Mouse (Mus musculus) limb, embryonic 11.5 days (tissue): ENCODE results near the gene Erbb2. TPM values are rescaled to one million over a fixed set of nuclear protein-coding genes. Genes with fewer than 3 reads are reported as not detected.

ENCODE experiments used
- ATAC-seq: fragments of 200-750 bp; cut with Nextera tagmentation; 2 replicates; pipeline ENCODE4 v1.8.0; 2017; ENCODE audit warnings: low read depth; ENCODE audit not compliant: insufficient number of reproducible peaks, low FRiP score, low TSS enrichment
- DNase-seq: peaks from one replicate; pipeline ENCODE4 v3.0.0-alpha.2; 2015; ENCODE audit warnings: low spot score
- H3K27ac ChIP-seq: fragments of 300-500 bp; sonication (generic); replicated peaks from 2 replicates; pipeline ENCODE4 v1.5.1; 2014; ENCODE audit warnings: low read depth, mild to moderate bottlenecking, low read length
- H3K27me3 ChIP-seq: fragments of 300-500 bp; sonication (generic); 2 replicates; pipeline ENCODE4 v1.6.1; 2014; ENCODE audit warnings: mild to moderate bottlenecking, low read length, mixed read lengths; ENCODE audit not compliant: control insufficient read depth, insufficient read depth
- H3K36me3 ChIP-seq: fragments of 300-500 bp; sonication (generic); 2 replicates; pipeline ENCODE4 v1.6.1; 2014; ENCODE audit warnings: mild to moderate bottlenecking, low read length, moderate library complexity, mixed read lengths; ENCODE audit not compliant: control insufficient read depth, insufficient read depth
- H3K4me1 ChIP-seq: fragments of 300-500 bp; sonication (generic); 2 replicates; pipeline ENCODE4 v1.6.1; 2014; ENCODE audit warnings: low read length, mixed read lengths; ENCODE audit not compliant: control insufficient read depth, insufficient read depth
- H3K4me2 ChIP-seq: fragments of 300-500 bp; sonication (generic); 2 replicates; pipeline ENCODE4 v1.6.1; 2014; ENCODE audit warnings: low read depth, mild to moderate bottlenecking, moderate library complexity; ENCODE audit not compliant: severe bottlenecking
- H3K4me3 ChIP-seq: fragments of 300-500 bp; sonication (generic); 2 replicates; pipeline ENCODE4 v1.5.1; 2014; ENCODE audit warnings: low read depth, low read length
- H3K9ac ChIP-seq: fragments of 300-500 bp; sonication (generic); 2 replicates; pipeline ENCODE4 v1.6.1; 2014; ENCODE audit warnings: mild to moderate bottlenecking, low read length
- H3K9me3 ChIP-seq: fragments of 300-500 bp; sonication (generic); 2 replicates; pipeline ENCODE4 v1.6.1; 2016; ENCODE audit warnings: low read length; ENCODE audit not compliant: control insufficient read depth
- WGBS: fragments of 180-500 bp; shearing (Covaris S2); extraction: QIAGEN DNeasy Blood & Tissue Kit; methylation state at CpG from one replicate; pipeline ENCODE4 v1.1.7; 2014; 5-methylcytosine and 5-hydroxymethylcytosine counted together
- polyA plus RNA-seq: library from polyadenylated mRNA; unstranded; fragments of >200 nt; fragmentation: Nextera tagmentation; extraction: Ambion mirVana; gene quantifications from 2 replicates; pipeline ENCODE4 v1.2.1, GENCODE M21; 2014

Erbb2 gene
- polyA plus RNA-seq, 1 experiment from 2014 or later = 29.6 TPM

DNA sequence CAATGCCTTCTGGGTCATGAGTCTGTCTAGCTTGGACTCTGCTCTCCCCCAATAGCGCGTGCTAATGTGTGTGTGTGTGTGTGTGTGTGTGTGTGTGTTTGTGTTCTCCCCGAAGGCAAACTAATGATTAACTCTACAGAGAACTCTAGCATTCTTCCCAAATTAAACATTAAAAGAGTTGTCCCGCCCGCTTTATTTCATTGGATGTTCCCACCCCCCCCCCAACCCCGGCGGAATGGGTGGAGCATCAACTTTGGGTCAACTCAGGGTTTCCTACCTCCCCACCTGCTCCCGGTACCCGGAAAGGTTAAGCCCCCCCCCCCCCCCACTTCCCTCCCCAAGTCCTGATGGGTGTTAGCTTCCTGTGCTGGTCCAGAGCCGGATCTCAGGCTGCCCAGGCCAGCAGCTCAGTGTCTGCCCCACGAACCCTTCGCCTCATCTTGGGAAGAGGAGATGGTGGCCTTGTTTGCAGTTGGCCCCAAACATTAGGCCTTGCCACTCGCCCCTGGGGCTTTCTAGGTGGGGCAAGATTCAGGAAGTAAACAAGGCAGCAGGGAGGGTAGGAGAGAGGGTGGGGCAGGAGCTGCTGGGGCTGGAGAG is 36.0 kb downstream of the Erbb2 start:
- 43% methylated on average over 13 of the region's 13 CpGs for WGBS
- no peaks in the 10 kb centered on the region for H3K9me3 ChIP-seq

GRCm38 (mm10) chr11:98449419-98449818 is 37.1 kb downstream of the Erbb2 start:
- no peak overlapping the region for H3K27ac ChIP-seq
- H3K4me2 ChIP-seq = no peak overlapping the region
- DNase-seq (no peak), ATAC-seq (no peak)
- no peaks in the 10 kb centered on the region for H3K36me3 ChIP-seq
- peaks cover 5% of the 10 kb centered on the region; the same call in 1 of the 2 replicates for H3K4me1 ChIP-seq
- H3K9me3 ChIP-seq = no peaks in the 10 kb centered on the region
- H3K27me3 ChIP-seq = peaks cover 14% of the 10 kb centered on the region; the same call in 1 of the 2 replicates
- no peak overlapping the region for H3K4me3 ChIP-seq
- WGBS = 89% methylated on average over 3 of the region's 3 CpGs
- H3K9ac ChIP-seq = no peak overlapping the region

More for the DNA sequence above, 36.0 kb downstream of the Erbb2 start:
- DNase-seq (no peak), ATAC-seq (no peak)
- no peaks in the 10 kb centered on the region for H3K36me3 ChIP-seq
- H3K4me3 ChIP-seq = no peak overlapping the region
- H3K4me2 ChIP-seq = no peak overlapping the region; the same call in 1 of the 2 replicates
- no peak overlapping the region for H3K27ac ChIP-seq
- H3K27me3 ChIP-seq = peaks cover 14% of the 10 kb centered on the region; the same call in 1 of the 2 replicates
- H3K9ac ChIP-seq = no peak overlapping the region
- H3K4me1 ChIP-seq = peaks cover 5% of the 10 kb centered on the region; the same call in 1 of the 2 replicates

DNA sequence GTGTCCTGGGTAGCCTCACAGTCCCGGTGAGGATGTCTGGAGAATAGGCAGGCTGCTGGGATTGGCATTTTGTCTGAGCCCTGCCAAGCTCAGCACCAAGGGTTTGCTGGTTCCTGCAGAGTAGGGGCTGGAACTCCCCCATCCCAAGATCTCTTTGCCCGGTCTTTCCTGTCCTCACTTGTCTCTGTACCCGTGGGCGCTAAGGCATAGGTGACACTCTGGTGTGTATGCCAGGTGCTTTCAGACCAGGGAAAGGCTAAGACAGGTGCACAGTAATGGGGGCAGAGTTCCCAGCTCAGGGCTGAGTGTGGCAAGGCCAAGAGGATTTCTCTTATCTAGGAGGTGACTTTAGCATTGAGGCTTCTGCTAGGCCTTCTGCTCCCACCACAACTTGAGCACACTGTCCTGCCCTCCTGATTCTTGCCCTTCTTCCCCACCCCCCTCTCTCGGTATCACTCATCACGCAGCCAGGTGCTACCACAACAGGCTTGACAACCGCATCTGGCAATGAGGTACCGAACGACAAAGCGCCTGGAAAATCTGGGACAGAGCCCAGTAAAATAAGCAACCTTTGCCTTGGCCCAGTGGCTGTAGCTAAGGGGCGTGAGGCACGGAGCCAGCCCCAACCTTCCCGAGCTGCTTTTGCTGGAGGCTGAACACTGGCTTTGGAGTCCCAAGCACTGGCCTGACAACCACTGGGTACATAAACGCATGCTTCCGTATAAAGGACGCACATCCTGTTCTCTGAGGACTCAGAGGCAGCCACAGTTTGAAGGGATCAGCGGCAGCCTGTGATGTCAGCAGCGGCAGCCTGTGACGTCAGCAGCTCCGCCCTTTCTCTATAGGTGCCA is 37.9 kb downstream of the Erbb2 start:
- Histone ChIP-seq H3K4me3 (no peak overlapping the region), H3K27me3 (peaks cover 14% of the 10 kb centered on the region; the same call in 1 of the 2 replicates), H3K27ac (no peak overlapping the region), H3K4me1 (peaks cover 5% of the 10 kb centered on the region; the same call in 1 of the 2 replicates), H3K9ac (no peak overlapping the region), H3K36me3 (no peaks in the 10 kb centered on the region), H3K4me2 (no peak overlapping the region), H3K9me3 (no peaks in the 10 kb centered on the region)
- DNase-seq (no peak), ATAC-seq (no peak)
- WGBS = 87% methylated on average over 20 of the region's 20 CpGs

DNA sequence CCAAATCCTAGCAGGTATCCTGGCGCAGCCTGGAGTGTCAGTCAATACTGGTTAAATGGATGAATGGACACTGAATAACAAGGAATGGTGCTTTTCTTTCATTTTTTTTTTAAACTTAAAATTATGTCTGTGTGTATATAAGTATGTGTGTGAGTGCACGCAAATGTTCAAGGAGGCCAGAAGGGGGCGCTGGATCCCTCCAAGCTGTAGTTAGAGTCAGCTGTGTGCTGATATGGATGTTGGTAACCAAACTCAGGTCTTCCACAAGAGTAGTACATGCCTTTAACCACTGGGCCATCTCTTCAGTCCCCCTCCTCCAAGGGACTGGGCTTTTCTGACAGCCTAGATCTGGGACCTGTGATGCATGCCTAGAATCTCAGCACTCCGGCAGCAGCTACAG is 43.2 kb downstream of the Erbb2 start:
- ATAC-seq (no peak), DNase-seq (no peak)
- H3K4me2 ChIP-seq = no peak overlapping the region
- no peak overlapping the region for H3K9ac ChIP-seq
- no peaks in the 10 kb centered on the region for H3K9me3 ChIP-seq
- 82% methylated on average over 4 of the region's 4 CpGs for whole genome bisulfite sequencing
- H3K4me3 ChIP-seq = no peak overlapping the region
- H3K27me3 ChIP-seq = peaks cover 22% of the 10 kb centered on the region
- H3K4me1 ChIP-seq = peaks cover 3% of the 10 kb centered on the region; the same call in 1 of the 2 replicates
- no peaks in the 10 kb centered on the region for H3K36me3 ChIP-seq
- no peak overlapping the region for H3K27ac ChIP-seq

DNA sequence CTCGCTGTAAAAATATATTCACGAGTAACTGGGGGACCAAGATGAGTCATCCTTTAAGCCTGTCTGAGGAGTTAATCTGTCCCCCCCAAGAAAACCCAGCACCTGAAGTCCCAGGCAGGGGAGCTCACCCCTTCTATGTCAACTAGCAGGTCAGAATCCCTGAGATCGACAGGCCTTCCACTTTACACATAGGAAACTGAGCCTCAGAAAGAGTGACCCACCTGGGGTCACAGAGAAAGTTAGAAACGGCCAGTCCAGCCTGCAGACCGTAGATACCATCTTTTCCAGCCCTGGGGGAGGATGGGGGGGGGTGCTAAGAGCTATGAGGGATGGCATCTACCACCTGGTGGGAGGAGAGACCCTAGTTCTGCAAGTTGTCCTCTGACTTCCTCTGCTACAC is 44.3 kb downstream of the Erbb2 start:
- H3K4me2 ChIP-seq = no peak overlapping the region
- no peak overlapping the region for H3K27ac ChIP-seq
- no peak overlapping the region for H3K4me3 ChIP-seq
- 80% methylated on average over 5 of the region's 5 CpGs for WGBS
- H3K9me3 ChIP-seq = no peaks in the 10 kb centered on the region
- peaks cover 23% of the 10 kb centered on the region for H3K27me3 ChIP-seq
- no peak for DNase-seq
- no peak overlapping the region for H3K9ac ChIP-seq
- no peaks in the 10 kb centered on the region for H3K36me3 ChIP-seq
- no peak for ATAC-seq
- H3K4me1 ChIP-seq = peaks cover 3% of the 10 kb centered on the region; the same call in 1 of the 2 replicates

DNA sequence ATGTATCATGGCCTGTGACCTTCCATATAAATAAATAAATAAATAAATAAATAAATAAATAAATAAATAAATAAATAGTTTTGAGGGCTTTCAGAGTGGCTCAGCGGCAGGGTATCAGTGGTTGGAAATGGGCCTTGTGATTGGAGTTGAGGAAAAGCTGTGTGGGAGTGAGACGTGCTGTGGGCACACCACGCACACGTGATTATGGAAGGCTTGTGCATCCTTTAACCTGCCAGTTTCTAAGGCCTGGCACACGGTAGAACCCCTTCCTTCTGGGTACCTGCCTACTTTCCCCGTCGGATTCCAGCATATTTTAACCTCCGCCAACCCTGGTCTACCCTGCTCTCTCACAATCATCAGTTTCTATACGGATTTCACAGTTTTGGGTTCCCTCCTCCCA is 44.7 kb downstream of the Erbb2 start:
- WGBS = 25% methylated on average over 9 of the region's 9 CpGs
- H3K4me1 ChIP-seq = peaks cover 3% of the 10 kb centered on the region; the same call in 1 of the 2 replicates
- ATAC-seq (0 out of 2 replicates have a peak, but pooled peaks have one; percentile 5), DNase-seq (no peak)
- H3K27me3 ChIP-seq = peaks cover 23% of the 10 kb centered on the region
- no peaks in the 10 kb centered on the region for H3K36me3 ChIP-seq
- H3K4me3 ChIP-seq = peak overlapping the region; percentile 48
- peak overlapping the region; percentile 80 for H3K4me2 ChIP-seq
- no peaks in the 10 kb centered on the region for H3K9me3 ChIP-seq
- H3K9ac ChIP-seq = peak overlapping the region; percentile 34; the same call in 1 of the 2 replicates
- H3K27ac ChIP-seq = no peak overlapping the region

DNA sequence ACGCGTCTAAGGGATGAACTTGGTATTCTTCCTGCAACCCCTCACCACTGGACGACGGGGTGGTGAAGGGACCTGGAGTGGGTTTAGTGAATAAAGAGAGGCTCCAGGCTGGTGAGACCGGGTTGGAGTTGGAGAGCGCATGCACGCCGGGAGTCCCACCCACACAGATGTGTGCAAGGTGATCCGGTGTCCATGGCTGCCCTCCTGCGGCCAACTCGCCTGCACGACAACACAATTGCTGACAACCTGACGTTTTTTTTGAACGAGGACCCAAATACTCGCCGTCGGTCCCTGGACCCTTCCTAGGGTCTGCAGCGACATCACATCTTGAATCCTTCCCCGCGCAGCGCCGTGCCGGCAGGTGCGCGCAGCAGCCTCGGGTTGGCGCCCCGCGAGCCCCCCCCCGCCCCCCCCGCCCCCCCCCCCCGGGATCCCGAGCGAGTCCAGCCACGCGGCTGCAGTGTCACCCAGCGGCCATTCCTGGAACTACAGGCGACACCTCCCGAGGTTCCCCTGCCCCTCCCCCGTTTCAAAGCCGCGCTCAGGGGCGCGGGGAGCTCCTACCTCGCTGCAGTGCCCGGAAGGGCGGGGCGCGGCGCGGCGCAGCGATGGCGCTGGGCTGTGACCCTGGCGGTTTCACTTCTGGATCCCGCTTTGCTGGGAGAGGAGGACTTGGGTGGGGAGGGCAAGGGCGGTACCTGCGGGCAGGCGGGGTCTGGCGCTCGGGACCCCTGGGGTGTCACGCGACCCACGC is 45.3 kb downstream of the Erbb2 start:
- peak overlapping the region; percentile 67 for H3K9ac ChIP-seq
- H3K4me2 ChIP-seq = peak overlapping the region; percentile 80
- peaks cover 3% of the 10 kb centered on the region; the same call in 1 of the 2 replicates for H3K4me1 ChIP-seq
- DNase-seq (peak; percentile 95), ATAC-seq (peak; percentile 76)
- H3K9me3 ChIP-seq = no peaks in the 10 kb centered on the region
- WGBS = under 1% methylated on average over 47 of the region's 64 CpGs
- no peak overlapping the region for H3K27ac ChIP-seq
- no peaks in the 10 kb centered on the region for H3K36me3 ChIP-seq
- peak overlapping the region; percentile 48 for H3K4me3 ChIP-seq
- peaks cover 23% of the 10 kb centered on the region for H3K27me3 ChIP-seq
